Mouse (Mus musculus): ENCODE measurements around the gene Rgs6.

GRCm38 (mm10) chr12:83014848-83015247, 426.8 kb downstream of the Rgs6 start:
- TF ChIP-seq CTCF (IDR thresholded peaks at IDR 0.05; ENCODE audit: low read depth) (no peak), EP300 (IDR thresholded peaks at IDR 0.05; ENCODE audit: low read depth) (no peak)

All from liver, embryonic 14.5 days (tissue).